Mouse (Mus musculus) frontal cortex, adult (tissue): ENCODE results near the gene Piwil1.

ENCODE experiments used
- ATAC-seq: cut with Nextera tagmentation; 2 replicates; pipeline ENCODE4 v1.9.2; 2017; ENCODE audit warnings: mild to moderate bottlenecking, moderate library complexity, mixed read lengths; ENCODE audit not compliant: low TSS enrichment

Piwil1 gene

DNA sequence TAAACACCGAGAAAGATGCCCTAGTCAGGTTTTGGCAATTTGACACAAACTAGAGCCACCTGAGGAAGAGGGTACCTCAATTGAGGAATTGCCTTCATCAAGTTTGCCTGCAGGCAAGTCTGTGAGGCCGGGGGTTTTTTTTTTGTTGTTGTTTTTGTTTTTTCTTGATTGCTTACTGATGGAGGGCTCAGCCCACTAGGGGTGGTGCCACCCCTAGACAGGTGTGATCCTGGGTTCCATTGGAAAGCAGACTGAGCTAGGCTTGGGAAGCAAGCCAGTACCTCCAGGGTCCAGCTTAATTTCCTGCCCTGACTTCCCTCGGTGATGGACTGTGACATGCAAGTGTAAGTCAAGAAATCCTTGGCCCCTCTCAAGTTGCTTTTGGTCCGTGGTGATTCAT, at the start of gene Piwil1:
Gene Piwil1 (plus strand): TSS at position 301 of the 400 bp plus-strand sequence.
- ATAC-seq: no peak

DNA sequence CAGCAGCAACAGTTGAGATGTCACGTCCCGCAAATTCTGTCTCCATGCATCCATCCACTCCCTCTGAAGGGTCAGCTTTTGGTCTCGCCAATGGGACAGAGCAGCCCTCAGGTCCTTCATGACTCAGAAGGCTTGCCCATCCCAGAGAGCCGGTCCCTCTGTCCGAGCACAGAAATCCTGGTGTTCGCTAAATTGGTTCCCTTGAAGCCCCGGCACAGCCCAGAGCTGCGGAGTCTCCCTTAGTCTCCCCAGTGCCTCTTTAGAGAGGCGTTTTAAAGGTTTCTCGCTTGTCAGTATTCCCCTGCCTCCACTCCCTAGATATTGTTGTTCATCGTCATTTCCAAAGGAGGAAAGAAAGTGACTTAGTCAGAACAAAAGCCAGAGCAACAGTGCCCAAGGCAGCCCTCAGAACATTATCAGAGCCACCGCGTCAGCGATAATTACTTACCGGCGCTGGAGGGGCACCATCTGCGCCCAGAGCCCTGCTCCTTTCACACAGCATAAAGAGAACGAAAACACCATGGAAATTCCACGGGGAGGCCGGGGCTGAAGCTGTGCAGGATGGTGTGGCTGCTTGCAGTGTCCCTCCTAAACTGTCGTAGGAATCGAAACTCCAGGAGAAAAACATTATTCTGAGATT, 45.7 kb upstream of the Piwil1 start:
- ATAC-seq: no peak

DNA sequence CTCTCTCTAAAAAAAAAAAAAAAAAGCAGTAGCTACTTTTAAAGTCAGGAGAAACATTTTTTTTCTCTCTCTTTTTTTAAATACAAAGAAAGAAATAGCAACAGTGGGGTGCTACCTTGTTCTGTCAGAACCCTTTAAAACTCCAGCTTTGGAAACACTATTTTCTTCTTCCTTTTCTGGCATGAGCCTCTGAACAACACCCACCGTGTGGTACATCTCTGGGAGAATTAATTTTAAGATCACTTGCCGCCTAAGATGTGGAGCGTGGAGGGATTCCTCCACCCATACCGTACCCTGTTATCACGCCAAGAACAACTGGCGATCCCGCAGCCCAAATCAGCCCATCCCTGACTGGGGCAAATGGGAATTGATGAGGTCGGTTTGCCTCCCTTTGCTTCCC, 42.2 kb upstream of the Piwil1 start:
- ATAC-seq: peak; percentile 88

DNA sequence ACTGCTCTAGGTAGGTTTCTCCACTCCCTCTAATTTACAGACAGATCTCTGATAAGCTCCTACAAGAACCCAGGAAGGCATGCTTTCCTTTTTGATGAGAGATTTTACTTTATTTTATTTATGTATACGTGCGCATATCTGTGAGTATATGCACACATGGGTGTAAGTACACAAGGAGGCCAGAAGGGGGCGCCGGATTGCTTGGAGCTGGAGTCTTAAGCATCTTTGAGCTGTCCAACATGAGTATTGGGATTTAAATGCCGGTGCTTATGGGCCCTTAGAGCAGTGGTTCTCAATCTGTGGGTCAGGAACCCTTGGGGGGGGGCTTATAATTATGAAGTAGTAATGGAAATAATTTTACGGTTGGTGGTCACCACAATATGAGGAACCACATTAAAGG, 39.4 kb upstream of the Piwil1 start:
- no peak for ATAC-seq

DNA sequence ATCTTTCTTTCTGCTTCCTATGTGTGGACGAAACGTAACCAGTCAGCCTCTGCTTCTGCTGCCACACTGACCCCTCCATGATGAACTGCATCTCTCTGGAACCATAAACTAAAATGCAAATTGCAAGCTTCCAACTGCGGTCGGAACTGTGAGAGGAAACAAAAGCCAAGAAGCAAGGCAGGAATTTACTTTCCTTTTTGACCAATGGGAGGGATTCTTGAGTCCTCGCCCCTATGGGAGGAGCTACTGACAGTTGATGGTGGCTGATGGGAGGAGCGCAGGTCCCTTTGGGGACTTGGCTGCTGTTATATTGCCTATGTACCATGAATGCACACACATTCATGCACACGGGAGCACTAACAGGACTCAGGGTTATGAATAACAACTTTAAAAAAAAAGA, 38.3 kb upstream of the Piwil1 start:
- no peak for ATAC-seq

DNA sequence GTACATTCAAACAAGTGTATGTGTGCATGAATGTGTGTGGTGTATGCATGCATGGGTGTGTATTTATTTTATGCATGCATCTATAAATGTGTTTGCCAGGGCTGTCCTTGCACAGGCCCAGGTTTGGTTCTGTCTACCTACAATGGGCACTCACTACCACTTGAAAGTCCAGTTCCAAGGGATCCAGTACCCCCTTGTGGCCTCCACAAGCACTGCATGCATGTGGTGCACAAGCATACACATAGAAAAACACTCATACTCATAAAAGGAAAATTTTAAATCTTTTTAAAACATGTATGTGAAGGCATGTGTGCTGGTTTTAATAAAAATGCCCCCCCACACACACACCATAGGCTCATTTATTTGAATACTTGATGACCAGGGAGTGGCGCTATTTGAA, 37.3 kb upstream of the Piwil1 start:
- no peak for ATAC-seq

DNA sequence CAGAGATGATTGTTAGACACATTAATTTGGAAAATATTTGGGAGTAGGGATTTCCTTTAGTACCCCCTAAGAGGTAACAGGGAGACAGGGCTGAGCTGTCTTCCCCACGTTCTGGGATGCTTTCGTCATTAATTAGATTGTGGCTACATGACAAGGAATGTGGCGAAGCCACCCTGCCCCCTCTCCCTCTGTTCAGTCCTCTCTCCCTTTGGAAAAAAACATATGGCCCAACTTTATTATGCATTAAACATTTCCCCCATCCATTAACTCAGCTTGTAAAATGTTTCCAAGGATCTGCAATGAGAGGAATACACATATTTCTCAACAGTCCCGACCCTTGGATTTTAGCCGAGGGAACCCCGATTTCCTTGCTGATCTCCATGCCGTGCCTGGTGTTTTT, 35.0 kb upstream of the Piwil1 start:
- ATAC-seq: no peak

DNA sequence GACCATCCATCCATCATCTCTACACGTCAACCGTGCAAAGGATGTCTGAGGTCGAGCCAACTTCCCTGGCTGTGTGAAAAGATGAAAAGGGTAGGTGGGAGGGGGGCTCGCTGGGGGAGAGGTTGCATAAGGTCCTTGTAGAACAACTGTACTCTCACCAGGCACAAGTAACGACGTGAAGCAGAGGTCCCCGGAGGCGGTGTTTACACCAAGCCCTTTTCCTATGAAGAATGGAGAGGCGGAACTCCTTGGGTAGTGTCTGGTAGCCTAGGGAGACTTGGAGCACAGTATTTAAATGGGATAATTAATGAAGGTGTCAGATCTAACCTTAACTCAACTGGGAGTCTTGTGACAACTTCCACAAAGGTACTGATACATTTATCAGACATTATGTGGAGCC, 28.2 kb upstream of the Piwil1 start:
- no peak for ATAC-seq

DNA sequence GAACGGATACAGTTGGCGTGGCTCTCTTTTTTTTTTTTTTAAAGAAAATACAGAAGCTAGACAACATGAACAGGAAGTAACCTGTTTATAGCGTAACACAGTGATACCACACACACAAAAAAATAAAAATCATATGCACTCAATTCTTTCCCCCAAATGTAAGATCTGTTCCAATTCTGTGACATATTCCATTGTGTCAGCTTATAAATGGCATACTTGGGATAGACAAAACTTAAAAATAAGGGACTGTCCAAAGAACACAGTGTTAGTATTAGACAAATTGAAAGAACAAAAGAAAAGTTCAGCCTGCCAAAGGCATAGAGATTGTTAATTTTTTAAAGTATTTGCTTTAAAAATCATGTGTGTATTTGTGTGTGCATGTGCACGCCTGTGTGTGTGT, 25.0 kb upstream of the Piwil1 start:
- no peak for ATAC-seq

DNA sequence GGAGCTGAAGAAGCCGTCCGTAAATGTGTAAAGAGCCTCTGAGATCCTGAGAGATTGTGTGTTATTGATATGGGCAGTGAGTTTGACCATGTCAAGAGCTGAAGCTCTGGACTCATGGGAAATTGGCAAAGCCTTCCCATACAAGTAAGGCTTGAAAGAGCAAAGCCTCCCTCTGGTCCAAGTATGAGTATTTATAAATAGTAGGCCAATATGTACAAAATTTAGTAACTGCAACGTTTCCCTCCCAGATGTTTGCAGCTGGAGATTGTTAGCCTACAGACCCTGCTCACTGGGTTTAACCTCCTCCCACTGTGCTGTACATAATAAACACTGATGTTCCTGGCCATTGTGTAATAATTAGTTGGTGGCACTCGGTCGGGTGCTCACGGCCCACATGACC, 24.5 kb upstream of the Piwil1 start:
- no peak for ATAC-seq

DNA sequence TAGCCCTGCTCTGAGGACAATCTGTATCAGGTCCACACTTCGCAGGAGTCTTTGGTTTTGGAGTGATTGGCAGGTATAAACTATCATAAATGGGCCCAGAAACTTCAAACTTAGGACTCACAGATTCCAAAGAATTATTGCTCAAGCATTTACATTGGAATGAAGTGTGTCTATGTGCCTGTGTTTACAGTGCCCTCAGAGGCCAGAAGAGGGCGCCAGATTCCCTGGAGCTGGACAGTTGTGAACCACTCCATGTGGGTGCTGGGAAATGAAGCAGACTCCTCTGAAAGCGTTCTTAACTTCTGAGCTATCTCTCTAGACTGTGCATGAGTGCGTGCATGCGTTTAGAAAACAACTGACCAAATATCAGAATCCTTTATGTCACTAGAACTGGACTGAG, 20.9 kb upstream of the Piwil1 start:
- no peak for ATAC-seq

DNA sequence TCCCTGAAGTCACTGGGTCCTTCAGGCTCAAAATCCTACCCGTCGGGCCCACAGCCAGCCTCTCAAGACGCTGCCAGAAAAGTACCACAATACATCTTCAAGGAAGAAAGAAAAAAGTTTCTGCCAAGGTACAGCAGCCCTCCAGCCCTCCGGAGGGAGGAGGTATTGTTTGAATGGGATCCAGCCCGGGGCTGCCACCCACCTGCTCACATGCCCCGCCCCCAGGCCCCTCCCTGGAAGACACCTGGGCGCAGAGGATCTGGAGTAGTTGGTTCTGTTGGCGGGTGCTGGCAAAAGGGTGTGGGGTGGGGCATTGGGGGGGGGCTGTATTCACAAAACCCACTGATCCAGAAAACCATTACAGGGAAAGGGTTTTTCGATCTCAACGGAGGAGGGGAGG, 18.1 kb upstream of the Piwil1 start:
- no peak for ATAC-seq

DNA sequence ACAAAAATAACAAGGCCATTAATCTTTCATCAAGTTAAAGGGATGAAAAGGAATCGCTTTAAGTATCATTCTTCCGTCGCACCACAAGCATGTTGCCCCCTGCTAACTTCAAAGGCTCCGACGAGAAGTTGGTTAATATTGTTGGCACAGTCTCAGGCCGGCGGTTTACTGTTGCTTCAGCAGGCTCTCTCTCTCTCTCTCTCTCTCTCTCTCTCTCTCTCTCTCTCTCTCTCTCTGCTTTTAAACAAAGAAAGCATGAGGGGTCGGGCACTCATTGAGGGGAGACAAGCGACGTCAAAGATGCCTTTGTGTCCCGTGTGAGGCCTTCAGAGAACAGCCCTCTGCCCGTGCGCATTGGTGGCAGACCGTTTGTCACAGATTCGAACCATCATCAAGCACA, 17.7 kb upstream of the Piwil1 start:
- ATAC-seq: no peak

DNA sequence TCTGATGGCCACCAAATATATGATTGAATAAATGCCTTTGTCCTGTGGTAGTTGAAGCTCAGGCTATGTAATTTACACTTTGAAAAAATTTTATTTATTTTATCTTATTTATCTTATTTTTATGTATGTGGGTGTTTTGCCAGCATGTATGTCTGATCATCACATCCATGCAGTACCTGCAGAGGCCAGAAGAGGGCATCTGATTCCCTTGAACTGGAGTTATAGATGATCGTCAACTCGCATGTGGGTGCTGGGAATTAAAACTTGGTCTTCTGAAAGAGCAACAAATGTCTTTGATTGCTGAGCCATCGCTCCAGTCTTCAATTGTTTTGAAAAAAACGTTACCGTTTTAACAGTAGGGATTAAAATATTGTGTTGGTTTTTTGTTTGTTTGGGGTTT, 15.2 kb upstream of the Piwil1 start:
- ATAC-seq: no peak

DNA sequence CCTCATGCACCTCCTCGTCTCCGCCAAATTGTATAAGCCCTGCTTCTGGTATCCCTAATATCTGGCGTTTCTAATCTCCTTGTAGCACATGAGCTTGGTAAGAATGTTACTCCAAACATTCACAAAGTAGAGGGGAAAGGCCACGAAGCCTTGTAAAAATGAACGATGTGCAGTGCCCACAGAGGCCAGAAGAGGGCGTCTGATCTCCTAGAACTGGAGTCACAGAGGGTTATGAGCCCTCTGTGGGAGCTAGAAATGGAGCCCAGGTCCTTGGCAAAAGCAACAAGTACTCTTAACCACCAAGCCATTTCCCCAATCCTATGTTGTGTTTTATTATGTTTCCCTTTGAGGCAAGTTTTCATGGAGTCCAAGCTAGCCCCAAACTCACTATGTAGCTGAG, 8.2 kb upstream of the Piwil1 start:
- no peak for ATAC-seq

DNA sequence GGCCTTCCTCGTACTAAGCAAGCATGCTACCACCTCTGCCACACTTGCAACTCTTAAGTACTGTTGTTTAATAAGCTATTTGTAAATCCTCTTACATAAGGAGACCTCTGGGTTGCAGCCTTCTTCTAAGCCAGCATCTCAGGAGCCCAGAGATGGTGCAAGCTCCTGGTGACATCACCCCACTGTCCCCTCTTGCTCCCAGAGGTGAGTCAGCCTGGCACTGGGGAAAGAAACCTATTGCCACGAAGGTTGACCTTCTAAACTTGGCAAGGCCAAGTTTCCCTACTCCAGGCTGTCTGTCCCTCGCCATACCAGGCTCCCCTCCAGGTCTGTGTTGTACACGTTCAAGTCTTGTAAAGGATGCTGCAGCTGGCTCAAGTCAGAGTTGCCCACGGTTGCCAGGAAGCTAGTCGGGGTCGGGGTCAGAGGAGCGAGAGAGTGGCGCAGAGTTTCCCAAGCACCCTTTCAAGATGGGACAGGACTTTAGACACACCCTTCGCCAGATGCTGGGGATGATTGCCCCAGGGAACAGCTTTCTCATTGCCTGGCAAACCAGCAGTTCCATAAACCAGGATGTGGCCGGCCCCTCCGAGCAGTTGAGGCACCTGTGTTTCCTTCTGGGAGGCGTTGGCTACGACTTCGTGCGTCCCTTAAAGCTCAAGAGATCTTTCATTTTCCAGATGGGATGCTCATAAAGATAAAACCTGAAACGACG, 7.6 kb upstream of the Piwil1 start:
- ATAC-seq: no peak

DNA sequence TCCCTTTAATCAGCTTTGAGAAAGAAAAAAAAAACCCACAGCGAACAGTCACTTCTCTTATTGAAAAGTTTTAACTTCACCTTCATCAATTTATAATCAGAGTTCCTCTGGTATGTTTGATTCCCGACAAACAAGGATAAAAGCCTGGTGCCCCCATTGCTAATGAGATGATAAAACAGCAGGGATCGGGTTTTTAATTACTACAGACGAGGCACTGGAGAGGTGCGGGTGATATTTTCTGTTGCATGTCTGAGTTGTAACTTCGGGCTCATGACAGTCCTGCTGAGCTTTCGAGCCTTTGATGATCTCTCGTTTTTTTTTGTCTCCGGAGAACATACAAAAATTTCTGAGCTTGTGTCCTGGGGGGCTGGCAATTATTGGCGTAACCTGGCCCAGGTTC, 5.5 kb upstream of the Piwil1 start:
- no peak for ATAC-seq

DNA sequence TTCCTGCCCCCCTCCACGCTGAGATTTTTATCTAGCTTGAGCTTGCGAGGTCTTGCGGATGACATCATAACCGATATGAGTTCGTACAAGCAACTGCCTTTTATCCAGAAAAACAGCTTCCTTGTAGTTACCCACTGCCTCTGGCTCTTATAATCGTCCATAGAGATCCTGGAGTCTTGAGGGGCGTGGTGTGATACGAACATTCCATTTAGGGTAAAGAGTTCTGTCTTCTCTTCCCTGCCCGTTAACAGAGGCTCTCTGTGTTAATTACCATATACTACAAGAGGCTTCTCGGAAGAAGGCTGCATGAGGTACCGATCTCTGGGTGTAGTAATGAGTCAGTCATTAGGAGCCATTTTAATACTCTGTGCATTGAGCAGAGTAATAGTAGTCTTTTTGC, 1.6 kb upstream of the Piwil1 start:
- ATAC-seq: no peak

DNA sequence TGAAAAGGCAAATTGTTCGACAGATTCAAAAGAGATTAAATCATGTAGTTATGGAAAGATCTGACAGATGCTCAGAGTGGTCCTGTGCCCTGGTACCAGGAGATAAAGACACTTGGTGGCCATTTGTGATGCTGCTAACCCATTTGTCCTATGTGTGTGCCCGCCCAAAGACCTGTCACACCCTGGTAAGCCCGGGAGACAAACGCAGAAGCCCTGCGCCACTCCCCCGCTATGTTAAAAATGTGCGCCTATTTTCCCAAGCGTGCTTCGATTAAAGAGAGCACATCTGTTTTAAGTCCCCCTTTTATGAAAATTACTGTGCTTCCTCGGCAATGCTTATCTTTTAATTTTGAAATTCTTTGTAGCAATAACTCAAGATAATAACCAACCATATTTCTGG, 1.4 kb downstream of the Piwil1 start:
- no peak for ATAC-seq

DNA sequence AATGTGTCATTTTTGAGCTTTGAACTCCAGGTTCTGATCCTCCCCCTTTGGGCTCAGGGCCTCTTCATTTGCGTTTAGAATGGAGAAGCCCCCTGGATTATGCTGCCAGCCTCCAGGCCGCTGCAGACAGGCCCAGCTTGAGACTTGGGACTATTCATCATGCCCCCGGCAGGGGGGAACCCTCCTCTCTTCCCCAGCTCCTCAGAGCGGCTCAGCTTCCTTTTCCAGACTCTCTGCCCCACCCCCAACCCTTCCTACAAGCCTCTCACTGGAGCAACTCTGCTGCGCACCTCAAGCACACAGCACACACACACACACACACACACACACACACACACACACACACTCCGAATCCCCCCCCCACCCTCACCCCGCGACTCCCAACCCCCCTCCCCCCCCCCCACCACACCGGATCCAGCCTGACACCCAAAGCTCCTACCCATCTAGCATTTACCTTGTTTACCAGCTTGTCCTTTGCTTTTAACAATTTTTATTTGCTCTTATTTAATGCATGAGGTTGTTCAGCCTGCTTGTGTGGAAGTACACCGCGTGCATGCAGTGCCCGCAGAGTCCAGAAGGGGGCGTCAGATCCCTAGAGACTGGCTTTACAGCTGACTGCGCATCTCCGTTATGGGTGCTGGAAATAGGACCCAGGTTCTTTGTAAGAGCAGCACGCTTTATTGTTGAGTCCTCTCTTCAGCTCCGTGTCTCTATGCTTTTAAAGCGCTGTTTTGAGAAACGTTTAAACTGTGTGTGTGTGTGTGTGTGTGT, 2.0 kb downstream of the Piwil1 start:
- no peak for ATAC-seq

DNA sequence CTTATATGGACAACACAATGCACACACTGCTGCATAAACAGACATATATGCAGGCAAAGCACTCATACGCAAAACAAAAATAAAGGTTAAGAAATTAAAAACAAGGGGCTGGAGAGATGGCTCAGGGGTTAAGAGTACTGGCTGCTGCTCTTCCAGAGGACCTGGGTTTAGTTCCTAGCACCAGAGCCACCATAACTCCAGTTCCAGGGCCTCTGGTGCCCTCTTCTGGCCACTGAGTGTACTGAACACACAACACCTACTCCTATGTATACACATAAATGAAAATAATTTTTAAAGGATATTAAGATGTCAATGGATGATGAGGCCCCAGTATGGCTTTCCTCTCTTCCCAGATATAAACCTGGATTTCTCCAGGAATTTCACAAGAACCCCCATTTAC, 4.1 kb downstream of the Piwil1 start:
- ATAC-seq: no peak

DNA sequence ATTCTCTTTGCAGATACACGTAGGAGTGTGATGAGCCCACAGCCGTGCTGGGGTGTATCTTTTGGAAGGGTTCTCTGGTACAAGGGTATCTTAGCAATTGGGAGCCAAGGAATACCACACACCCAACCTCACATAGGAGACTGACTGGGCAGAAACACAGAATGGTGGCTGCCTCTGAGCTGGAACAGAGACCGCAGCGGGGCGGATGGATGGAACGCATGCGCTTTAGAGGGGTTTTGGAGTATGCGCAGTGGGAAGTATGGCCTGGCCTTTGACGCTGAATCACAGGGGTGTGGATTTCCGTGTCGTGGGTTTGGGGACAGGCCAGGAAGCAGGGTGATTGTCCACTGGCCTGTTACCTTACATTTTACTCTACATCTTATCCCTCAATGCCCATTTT, 4.9 kb downstream of the Piwil1 start:
- ATAC-seq: no peak

DNA sequence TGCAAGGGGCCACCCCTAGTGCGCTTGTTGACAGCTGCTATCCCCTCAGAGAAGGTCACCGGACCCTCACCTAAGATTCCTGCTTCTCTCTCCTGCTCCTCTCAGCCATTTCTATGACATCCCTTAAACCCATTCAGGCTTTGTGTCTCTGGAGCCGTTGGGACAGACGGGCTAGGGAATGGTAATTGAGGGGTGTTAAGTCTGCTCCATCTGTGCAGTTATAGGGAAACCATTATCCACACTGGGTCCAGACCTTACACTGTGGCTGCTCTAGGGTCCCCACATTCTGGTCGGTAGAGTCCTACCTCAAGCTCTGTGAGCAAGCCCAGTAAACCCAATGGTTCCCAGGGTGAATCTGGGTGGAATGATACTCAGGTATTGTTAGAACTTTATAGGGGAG, 6.6 kb downstream of the Piwil1 start:
- ATAC-seq: no peak
